Mouse (Mus musculus): ENCODE data around the gene Mgp. TPM values are rescaled to one million over a fixed set of nuclear protein-coding genes. Genes with fewer than 3 reads are reported as not detected.

The Mgp gene
- polyA plus RNA-seq, 1 experiment from 2014 or later: 14.1 TPM

GRCm38 (mm10) chr6:136845706-136846480 lies 29.7 kb downstream of the Mgp start:
- Histone ChIP-seq H3K4me3 (ENCODE audit: low read depth, low read length) (no peak overlapping the region), H3K9me3 (ENCODE audit: control insufficient read depth, low read length) (no peaks in the 10 kb centered on the region), H3K27ac (replicated peaks; ENCODE audit: low read depth, low read length) (no peak overlapping the region), H3K9ac (ENCODE audit: low read length) (no peak overlapping the region), H3K4me2 (ENCODE audit: low read depth, severe bottlenecking) (no peak overlapping the region), H3K4me1 (ENCODE audit: control insufficient read depth, insufficient read depth, low read length) (no peaks in the 10 kb centered on the region), H3K27me3 (ENCODE audit: control insufficient read depth, insufficient read depth, low read length) (no peaks in the 10 kb centered on the region), H3K36me3 (ENCODE audit: control insufficient read depth, insufficient read depth, low read length) (no peaks in the 10 kb centered on the region)
- WGBS: 73% methylated on average over 5 of the region's 5 CpGs
- DNase-seq (ENCODE audit: low spot score) (no peak), ATAC-seq (ENCODE audit: insufficient number of reproducible peaks, low FRiP score, low TSS enrichment, low read depth) (no peak)

GRCm38 (mm10) chr6:136844903-136845302 lies 30.7 kb downstream of the Mgp start:
- Histone ChIP-seq H3K4me3 (ENCODE audit: low read depth, low read length) (no peak overlapping the region), H3K4me1 (ENCODE audit: control insufficient read depth, insufficient read depth, low read length) (no peaks in the 10 kb centered on the region), H3K36me3 (ENCODE audit: control insufficient read depth, insufficient read depth, low read length) (no peaks in the 10 kb centered on the region), H3K4me2 (ENCODE audit: low read depth, severe bottlenecking) (no peak overlapping the region), H3K9me3 (ENCODE audit: control insufficient read depth, low read length) (no peaks in the 10 kb centered on the region), H3K27me3 (ENCODE audit: control insufficient read depth, insufficient read depth, low read length) (no peaks in the 10 kb centered on the region), H3K9ac (ENCODE audit: low read length) (no peak overlapping the region), H3K27ac (replicated peaks; ENCODE audit: low read depth, low read length) (no peak overlapping the region)
- no peak for DNase-seq (ENCODE audit: low spot score)
- WGBS: 78% methylated on average over 2 of the region's 2 CpGs
- ATAC-seq (ENCODE audit: insufficient number of reproducible peaks, low FRiP score, low TSS enrichment, low read depth): no peak

GRCm38 (mm10) chr6:136837323-136837722 lies 38.3 kb downstream of the Mgp start:
- no peaks in the 10 kb centered on the region for H3K27me3 ChIP-seq (ENCODE audit: control insufficient read depth, insufficient read depth, low read length)
- 82% methylated on average over 3 of the region's 3 CpGs for WGBS
- H3K9me3 ChIP-seq (ENCODE audit: control insufficient read depth, low read length): no peaks in the 10 kb centered on the region
- DNase-seq (ENCODE audit: low spot score): no peak
- no peak overlapping the region for H3K27ac ChIP-seq (replicated peaks; ENCODE audit: low read depth, low read length)
- H3K4me3 ChIP-seq (ENCODE audit: low read depth, low read length): no peak overlapping the region
- no peak overlapping the region for H3K4me2 ChIP-seq (ENCODE audit: low read depth, severe bottlenecking)
- H3K9ac ChIP-seq (ENCODE audit: low read length): no peak overlapping the region
- H3K4me1 ChIP-seq (ENCODE audit: control insufficient read depth, insufficient read depth, low read length): no peaks in the 10 kb centered on the region
- ATAC-seq (ENCODE audit: insufficient number of reproducible peaks, low FRiP score, low TSS enrichment, low read depth): no peak
- H3K36me3 ChIP-seq (ENCODE audit: control insufficient read depth, insufficient read depth, low read length): no peaks in the 10 kb centered on the region

GRCm38 (mm10) chr6:136835352-136835751 lies 40.3 kb downstream of the Mgp start, which contains the start of gene Smco3:
Gene Smco3 (minus strand): TSS chr6:136835452.
- WGBS: 66% methylated on average over 4 of the region's 4 CpGs
- H3K4me2 ChIP-seq (ENCODE audit: low read depth, severe bottlenecking): no peak within 1 kb of the TSS

GRCm38 (mm10) chr6:136831712-136832111 lies 43.9 kb downstream of the Mgp start:
- no peak overlapping the region for H3K27ac ChIP-seq (replicated peaks; ENCODE audit: low read depth, low read length)
- no peak for ATAC-seq (ENCODE audit: insufficient number of reproducible peaks, low FRiP score, low TSS enrichment, low read depth)
- no peaks in the 10 kb centered on the region for H3K4me1 ChIP-seq (ENCODE audit: control insufficient read depth, insufficient read depth, low read length)
- no peaks in the 10 kb centered on the region for H3K27me3 ChIP-seq (ENCODE audit: control insufficient read depth, insufficient read depth, low read length)
- no peak overlapping the region for H3K4me3 ChIP-seq (ENCODE audit: low read depth, low read length)
- no peak overlapping the region for H3K4me2 ChIP-seq (ENCODE audit: low read depth, severe bottlenecking)
- H3K9ac ChIP-seq (ENCODE audit: low read length): no peak overlapping the region
- H3K36me3 ChIP-seq (ENCODE audit: control insufficient read depth, insufficient read depth, low read length): no peaks in the 10 kb centered on the region
- H3K9me3 ChIP-seq (ENCODE audit: control insufficient read depth, low read length): no peaks in the 10 kb centered on the region
- 71% methylated on average over 5 of the region's 5 CpGs for WGBS
- DNase-seq (ENCODE audit: low spot score): no peak

More at GRCm38 (mm10) chr6:136835352-136835751, 40.3 kb downstream of the Mgp start, which contains the start of gene Smco3:
- DNase-seq (ENCODE audit: low spot score) (no peak), ATAC-seq (ENCODE audit: insufficient number of reproducible peaks, low FRiP score, low TSS enrichment, low read depth) (no peak)
- no peak within 1 kb of the TSS for H3K27ac ChIP-seq (replicated peaks; ENCODE audit: low read depth, low read length)
- H3K4me1 ChIP-seq (ENCODE audit: control insufficient read depth, insufficient read depth, low read length): no peaks in the 10 kb centered on the region
- no peaks in the 10 kb centered on the region for H3K27me3 ChIP-seq (ENCODE audit: control insufficient read depth, insufficient read depth, low read length)
- H3K4me3 ChIP-seq (ENCODE audit: low read depth, low read length): no peak within 1 kb of the TSS
- H3K36me3 ChIP-seq (ENCODE audit: control insufficient read depth, insufficient read depth, low read length): no peaks in the 10 kb centered on the region
- no peaks in the 10 kb centered on the region for H3K9me3 ChIP-seq (ENCODE audit: control insufficient read depth, low read length)
- no peak within 1 kb of the TSS for H3K9ac ChIP-seq (ENCODE audit: low read length)

GRCm38 (mm10) chr6:136828681-136829080 lies 46.9 kb downstream of the Mgp start:
- no peaks in the 10 kb centered on the region for H3K4me1 ChIP-seq (ENCODE audit: control insufficient read depth, insufficient read depth, low read length)
- no peak; the same call in 1 of the 2 replicates for ATAC-seq (ENCODE audit: insufficient number of reproducible peaks, low FRiP score, low TSS enrichment, low read depth)
- WGBS: 32% methylated on average over 4 of the region's 4 CpGs

GRCm38 (mm10) chr6:136827881-136828561 lies 47.6 kb downstream of the Mgp start, which contains the start of gene Wbp11:
Gene Wbp11 (minus strand): TSS chr6:136828233.
- DNase-seq (ENCODE audit: low spot score): peak; percentile 96
- no peaks in the 10 kb centered on the region for H3K9me3 ChIP-seq (ENCODE audit: control insufficient read depth, low read length)
- peaks cover 7% of the 10 kb centered on the region; the same call in 1 of the 2 replicates for H3K36me3 ChIP-seq (ENCODE audit: control insufficient read depth, insufficient read depth, low read length)
- no peaks in the 10 kb centered on the region for H3K4me1 ChIP-seq (ENCODE audit: control insufficient read depth, insufficient read depth, low read length)
- under 1% methylated on average over 44 of the region's 45 CpGs for WGBS
- peak within 1 kb of the TSS; percentile 57 for H3K27ac ChIP-seq (replicated peaks; ENCODE audit: low read depth, low read length)
- H3K4me2 ChIP-seq (ENCODE audit: low read depth, severe bottlenecking): peak within 1 kb of the TSS; percentile 83
- H3K27me3 ChIP-seq (ENCODE audit: control insufficient read depth, insufficient read depth, low read length): no peaks in the 10 kb centered on the region
- H3K9ac ChIP-seq (ENCODE audit: low read length): peak within 1 kb of the TSS; percentile 95
- peak; percentile 100 for ATAC-seq (ENCODE audit: insufficient number of reproducible peaks, low FRiP score, low TSS enrichment, low read depth)
- H3K4me3 ChIP-seq (ENCODE audit: low read depth, low read length): peak within 1 kb of the TSS; percentile 94

More at GRCm38 (mm10) chr6:136828681-136829080, 46.9 kb downstream of the Mgp start:
- Histone ChIP-seq H3K9me3 (ENCODE audit: control insufficient read depth, low read length) (no peaks in the 10 kb centered on the region), H3K27ac (replicated peaks; ENCODE audit: low read depth, low read length) (no peak overlapping the region), H3K27me3 (ENCODE audit: control insufficient read depth, insufficient read depth, low read length) (no peaks in the 10 kb centered on the region), H3K36me3 (ENCODE audit: control insufficient read depth, insufficient read depth, low read length) (peaks cover 6% of the 10 kb centered on the region; the same call in 1 of the 2 replicates), H3K4me3 (ENCODE audit: low read depth, low read length) (peak overlapping the region; percentile 94), H3K4me2 (ENCODE audit: low read depth, severe bottlenecking) (peak overlapping the region; percentile 40), H3K9ac (ENCODE audit: low read length) (peak overlapping the region; percentile 60)
- no peak for DNase-seq (ENCODE audit: low spot score)

GRCm38 (mm10) chr6:136827516-136827880 lies 48.1 kb downstream of the Mgp start, which contains the start of gene BC049715:
Gene BC049715 (plus strand): TSS chr6:136827626.
- WGBS: under 1% methylated on average over 34 of the region's 34 CpGs
- peak; percentile 44 for DNase-seq (ENCODE audit: low spot score)
- no peaks in the 10 kb centered on the region for H3K4me1 ChIP-seq (ENCODE audit: control insufficient read depth, insufficient read depth, low read length)

More at GRCm38 (mm10) chr6:136827516-136827880, 48.1 kb downstream of the Mgp start, which contains the start of gene BC049715:
- no peaks in the 10 kb centered on the region for H3K9me3 ChIP-seq (ENCODE audit: control insufficient read depth, low read length)
- H3K27me3 ChIP-seq (ENCODE audit: control insufficient read depth, insufficient read depth, low read length): no peaks in the 10 kb centered on the region
- ATAC-seq (ENCODE audit: insufficient number of reproducible peaks, low FRiP score, low TSS enrichment, low read depth): peak; percentile 3; the same call in 1 of the 2 replicates
- peak within 1 kb of the TSS; percentile 94 for H3K4me3 ChIP-seq (ENCODE audit: low read depth, low read length)
- peak within 1 kb of the TSS; percentile 83 for H3K4me2 ChIP-seq (ENCODE audit: low read depth, severe bottlenecking)
- H3K27ac ChIP-seq (replicated peaks; ENCODE audit: low read depth, low read length): peak within 1 kb of the TSS; percentile 57
- peak within 1 kb of the TSS; percentile 95 for H3K9ac ChIP-seq (ENCODE audit: low read length)
- peaks cover 12% of the 10 kb centered on the region; the same call in 1 of the 2 replicates for H3K36me3 ChIP-seq (ENCODE audit: control insufficient read depth, insufficient read depth, low read length)

Data from limb, embryonic 11.5 days (tissue).